Mouse (Mus musculus) liver, adult 2 months (tissue): ENCODE data around the gene Ip6k1. TPM values are rescaled to one million over a fixed set of nuclear protein-coding genes. Genes with fewer than 3 reads are reported as not detected.

Experiments
- DNase-seq: peaks from one replicate; pipeline ENCODE4 v3.0.0-alpha.2; 2011; ENCODE audit warnings: low read depth, low spot score; ENCODE audit errors: extremely low read depth
- H3K27ac ChIP-seq: fragments of 200-500 bp; replicated peaks from 2 replicates; pipeline ENCODE4 v1.5.1; 2012; ENCODE audit warnings: low read depth, mild to moderate bottlenecking, control low read depth, inconsistent platforms, low read length; ENCODE audit not compliant: insufficient read depth
- H3K27me3 ChIP-seq: fragments of 200-500 bp; 2 replicates; pipeline ENCODE4 v1.6.1; 2012; ENCODE audit warnings: mild to moderate bottlenecking, moderate library complexity, low read length, inconsistent platforms; ENCODE audit not compliant: control insufficient read depth, insufficient read depth
- H3K36me3 ChIP-seq: fragments of 200-500 bp; 2 replicates; pipeline ENCODE4 v1.6.1; 2012; ENCODE audit warnings: low read length, inconsistent platforms; ENCODE audit not compliant: control insufficient read depth, insufficient read depth
- H3K4me1 ChIP-seq: fragments of 200-500 bp; 2 replicates; pipeline ENCODE4 v1.6.1; 2011; ENCODE audit warnings: low read length; ENCODE audit not compliant: control insufficient read depth, insufficient read depth
- H3K4me3 ChIP-seq: fragments of 200-500 bp; 2 replicates; pipeline ENCODE4 v1.5.1; 2011; ENCODE audit warnings: low read depth, mild to moderate bottlenecking, control low read depth, low read length, moderate library complexity; ENCODE audit not compliant: insufficient read depth
- H3K79me2 ChIP-seq: fragments of 200-500 bp; 2 replicates; pipeline ENCODE4 v1.6.1; 2012; ENCODE audit warnings: inconsistent platforms, mild to moderate bottlenecking, low read length, moderate library complexity; ENCODE audit not compliant: control insufficient read depth, insufficient read depth
- H3K9ac ChIP-seq: fragments of 200-500 bp; 2 replicates; pipeline ENCODE4 v1.6.1; 2012; ENCODE audit warnings: low read depth, mild to moderate bottlenecking, control low read depth, inconsistent platforms, low read length
- CTCF ChIP-seq: fragments of 200-500 bp; IDR thresholded peaks from 2 replicates; pipeline ENCODE4 v1.5.1; 2011; ENCODE audit warnings: low read depth, low read length, control low read depth
- POLR2A ChIP-seq: fragments of 200-500 bp; IDR thresholded peaks from 2 replicates; pipeline ENCODE4 v1.6.1; 2011; ENCODE audit warnings: low read length, control low read depth; ENCODE audit not compliant: insufficient read depth; ENCODE audit errors: extremely low read depth
- WGBS: fragments of 180-500 bp; shearing (Covaris S2); methylation state at CpG from one replicate; pipeline ENCODE4 v1.1.7; 2018; 5-methylcytosine and 5-hydroxymethylcytosine counted together
- polyA plus RNA-seq: library from polyadenylated mRNA; depleted of rRNA; stranded (reverse); fragments of >200 nt; gene quantifications from 2 replicates; pipeline ENCODE4 v1.2.3, GENCODE M21; 2012
- total RNA-seq: library from RNA; depleted of rRNA; stranded (reverse); fragments of >200 nt; gene quantifications from 2 replicates; pipeline ENCODE4 v1.2.3, GENCODE M21; 2014

The Ip6k1 gene
- total and polyA plus RNA-seq, 2 experiments = 40.1 to 46.3 TPM

DNA sequence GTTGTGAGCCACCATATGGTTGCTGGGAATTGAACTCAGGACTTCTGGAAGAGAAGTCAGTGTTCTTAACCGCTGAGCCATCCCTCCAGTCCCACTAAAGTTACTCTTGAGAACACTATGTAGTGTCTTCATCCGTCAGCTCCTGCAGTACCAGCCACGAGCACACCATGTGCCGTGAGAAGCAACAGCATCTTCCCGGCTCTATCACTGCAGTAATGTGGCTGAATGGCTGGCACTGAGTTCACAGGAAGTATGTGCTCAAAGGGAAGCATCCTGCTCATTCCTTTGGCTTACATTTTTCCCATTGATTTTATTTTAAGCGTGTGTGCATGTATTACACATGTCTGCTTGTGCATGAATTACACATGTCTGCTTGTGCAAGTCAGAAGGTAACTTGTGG, 34.9 kb upstream of the Ip6k1 start:
- TF ChIP-seq CTCF (no peak), POLR2A (no peak)
- Histone ChIP-seq H3K27me3 (no peaks in the 10 kb centered on the region), H3K27ac (no peak overlapping the region), H3K36me3 (no peaks in the 10 kb centered on the region), H3K9ac (no peak overlapping the region), H3K4me3 (no peak overlapping the region), H3K4me1 (no peaks in the 10 kb centered on the region; the same call in 1 of the 2 replicates), H3K79me2 (no peaks in the 10 kb centered on the region)
- no peak for DNase-seq
- WGBS = 86% methylated on average over 6 of the region's 6 CpGs

DNA sequence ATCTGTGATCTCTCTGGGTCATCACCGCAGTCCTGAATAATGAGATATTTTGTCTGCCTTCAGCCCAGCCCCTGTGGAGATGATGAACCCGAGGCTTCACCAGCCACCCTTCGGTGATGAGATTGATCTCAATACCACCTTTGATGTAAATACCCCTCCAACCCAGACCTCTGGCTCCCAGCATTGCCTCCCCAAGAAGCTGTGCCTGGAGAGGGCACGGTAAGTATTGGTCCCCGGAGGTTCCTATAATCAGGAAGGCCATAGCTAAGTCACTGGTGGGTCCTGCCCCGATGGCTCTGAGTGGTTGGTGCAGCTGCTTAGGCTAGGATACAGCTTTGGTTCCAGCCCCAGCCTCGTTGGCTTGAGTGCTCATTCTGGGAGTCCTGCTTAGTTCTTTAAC, 33.8 kb upstream of the Ip6k1 start:
- H3K79me2 ChIP-seq = no peaks in the 10 kb centered on the region
- no peaks in the 10 kb centered on the region; the same call in 1 of the 2 replicates for H3K4me1 ChIP-seq
- H3K27ac ChIP-seq = no peak overlapping the region
- 93% methylated on average over 7 of the region's 7 CpGs for WGBS
- no peak for DNase-seq
- no peaks in the 10 kb centered on the region for H3K27me3 ChIP-seq
- H3K4me3 ChIP-seq = no peak overlapping the region
- no peak for TF ChIP-seq CTCF
- TF ChIP-seq POLR2A = no peak
- no peak overlapping the region for H3K9ac ChIP-seq
- H3K36me3 ChIP-seq = no peaks in the 10 kb centered on the region

DNA sequence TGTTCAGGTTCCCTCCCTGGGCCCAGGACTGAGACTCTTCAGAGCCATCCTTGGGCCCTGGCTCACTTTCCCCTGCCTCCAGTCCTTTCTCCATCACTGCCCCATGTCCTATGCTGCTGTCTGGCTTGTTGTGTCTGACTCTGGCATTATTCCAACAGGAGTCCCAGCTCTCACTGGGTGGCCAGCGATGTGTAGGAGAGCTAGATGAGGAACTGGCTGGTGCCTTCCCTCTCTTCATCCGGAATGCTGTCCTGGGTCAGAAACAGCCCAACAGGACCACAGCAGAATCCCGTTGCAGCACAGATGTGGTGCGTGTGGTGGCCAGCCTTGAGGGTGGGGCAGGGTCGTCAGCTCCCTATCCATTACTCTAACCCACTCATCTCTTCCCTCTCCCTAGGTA, 32.0 kb upstream of the Ip6k1 start:
- H3K27ac ChIP-seq = no peak overlapping the region

DNA sequence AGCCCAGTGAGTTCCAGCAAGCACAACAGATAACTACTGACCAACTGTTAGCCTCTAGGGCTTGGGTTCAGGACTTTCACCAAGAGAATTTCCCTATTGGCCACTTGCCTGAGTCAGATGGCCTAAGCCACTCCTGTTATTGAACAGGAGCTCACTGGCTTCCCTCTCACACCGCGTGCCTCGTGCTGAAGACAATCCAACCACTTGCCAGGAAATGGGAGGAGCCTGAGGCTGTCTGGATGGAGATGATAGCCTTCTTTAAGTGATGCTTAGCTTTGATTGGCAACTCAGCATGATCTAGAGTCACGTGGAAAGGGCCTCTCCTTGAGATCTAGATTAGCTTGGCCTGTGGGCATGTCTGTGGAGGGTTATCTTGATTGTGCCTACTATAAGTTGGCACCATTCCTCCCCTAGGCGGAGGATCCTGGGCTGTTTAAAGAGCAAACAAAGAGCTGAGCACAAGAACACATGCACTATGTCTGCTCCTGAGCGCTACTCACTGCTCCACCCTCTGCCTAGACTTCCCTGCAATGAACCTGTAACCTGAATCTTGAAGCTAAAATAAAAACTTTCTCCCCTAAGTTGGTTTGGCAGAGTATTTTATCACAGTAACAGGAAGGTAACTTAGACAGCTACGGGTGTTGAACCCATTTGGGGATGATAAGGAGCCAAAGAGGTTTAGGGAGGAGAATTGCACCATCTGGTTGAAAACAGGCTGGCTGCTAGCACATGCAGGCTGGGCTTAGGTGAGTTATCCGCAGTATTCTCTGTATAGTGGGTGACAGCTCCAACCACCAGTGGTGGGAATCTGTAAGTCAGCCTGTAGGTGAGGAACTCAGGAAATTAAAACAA, 30.4 kb upstream of the Ip6k1 start:
- DNase-seq = peak; percentile 79
- 33% methylated on average over 8 of the region's 8 CpGs for WGBS
- Histone ChIP-seq H3K27ac (no peak overlapping the region), H3K9ac (no peak overlapping the region), H3K4me1 (peaks cover 4% of the 10 kb centered on the region; the same call in 1 of the 2 replicates), H3K36me3 (no peaks in the 10 kb centered on the region), H3K79me2 (no peaks in the 10 kb centered on the region), H3K27me3 (no peaks in the 10 kb centered on the region), H3K4me3 (no peak overlapping the region)
- TF ChIP-seq POLR2A = no peak
- no peak for TF ChIP-seq CTCF

More for the DNA sequence above, 32.0 kb upstream of the Ip6k1 start:
- TF ChIP-seq POLR2A (no peak), CTCF (no peak)
- Histone ChIP-seq H3K9ac (no peak overlapping the region), H3K4me3 (no peak overlapping the region), H3K79me2 (no peaks in the 10 kb centered on the region), H3K4me1 (peaks cover 4% of the 10 kb centered on the region; the same call in 1 of the 2 replicates), H3K36me3 (no peaks in the 10 kb centered on the region), H3K27me3 (no peaks in the 10 kb centered on the region)
- WGBS = 83% methylated on average over 5 of the region's 5 CpGs
- DNase-seq = no peak

DNA sequence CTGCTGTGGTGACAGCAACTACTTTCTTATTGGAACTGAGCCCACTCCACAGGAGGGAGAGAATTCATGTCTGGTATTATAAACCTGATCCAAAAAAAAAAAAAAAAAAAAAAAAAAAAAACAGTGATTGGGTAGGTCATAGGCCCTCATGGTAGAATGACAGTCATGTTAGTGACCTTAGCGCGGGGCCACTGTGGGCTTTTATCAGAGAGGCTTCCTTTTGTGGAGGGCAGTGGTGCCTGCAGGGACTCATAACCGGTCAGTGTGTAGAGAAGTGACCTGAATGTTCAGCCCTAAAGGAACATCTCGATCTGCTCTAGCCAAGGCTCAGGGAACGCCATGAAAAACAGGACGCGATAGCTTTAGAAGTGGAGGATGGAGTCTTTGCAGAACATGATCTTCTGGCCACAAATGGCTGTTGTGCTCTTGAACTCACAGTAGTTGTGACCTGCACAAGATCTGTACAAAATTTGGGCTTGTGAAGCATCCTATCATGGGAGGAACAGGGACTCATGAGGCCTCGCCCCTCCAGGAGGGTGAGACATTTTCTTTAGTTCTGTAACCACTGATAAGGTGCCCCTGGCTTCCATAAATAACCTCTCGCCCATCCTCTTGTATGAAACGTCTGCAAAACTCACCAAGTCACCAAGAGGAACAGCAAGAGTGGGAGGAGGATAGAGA, 27.7 kb upstream of the Ip6k1 start:
- no peak for DNase-seq
- H3K4me1 ChIP-seq = peaks cover 4% of the 10 kb centered on the region; the same call in 1 of the 2 replicates
- no peaks in the 10 kb centered on the region for H3K79me2 ChIP-seq
- no peak overlapping the region for H3K4me3 ChIP-seq
- H3K27ac ChIP-seq = peak overlapping the region; percentile 39
- H3K27me3 ChIP-seq = no peaks in the 10 kb centered on the region
- whole genome bisulfite sequencing = 74% methylated on average over 10 of the region's 10 CpGs
- no peak overlapping the region for H3K9ac ChIP-seq
- TF ChIP-seq POLR2A (no peak), CTCF (no peak)
- H3K36me3 ChIP-seq = no peaks in the 10 kb centered on the region
